Mouse (Mus musculus) heart, embryonic 15.5 days (tissue): ENCODE measurements around the gene Clca3a1. TPM values are rescaled to one million over a fixed set of nuclear protein-coding genes. Genes with fewer than 3 reads are reported as not detected.
A peak's percentile ranks its signal among the peaks of the same experiment; 100 is the strongest.
"Not testable (repeated sequence)": the region's sequence is repeated elsewhere in the genome, so short reads cannot be mapped to it uniquely, and the experiment has no call there.

Experiments used
- ATAC-seq: fragments of 200-750 bp; cut with Nextera tagmentation; replicated peaks from 2 replicates; pipeline ENCODE4 v1.8.0; 2017; ENCODE audit warnings: low read depth, moderate TSS enrichment; ENCODE audit not compliant: insufficient number of reproducible peaks, insufficient read depth, low FRiP score
- H3K27ac ChIP-seq: fragments of 300-500 bp; sonication (generic); 2 replicates; pipeline ENCODE4 v1.5.1; 2015; ENCODE audit warnings: mild to moderate bottlenecking, inconsistent platforms
- H3K27me3 ChIP-seq: fragments of 300-500 bp; sonication (generic); 2 replicates; pipeline ENCODE4 v1.6.1; 2015; ENCODE audit warnings: inconsistent platforms
- H3K36me3 ChIP-seq: fragments of 300-500 bp; sonication (generic); 2 replicates; pipeline ENCODE4 v1.6.1; 2015; ENCODE audit warnings: mild to moderate bottlenecking, inconsistent platforms
- H3K4me1 ChIP-seq: fragments of 300-500 bp; sonication (generic); replicated peaks from 2 replicates; pipeline ENCODE4 v1.6.1; 2015; ENCODE audit warnings: inconsistent platforms
- H3K4me2 ChIP-seq: fragments of 300-500 bp; sonication (generic); 2 replicates; pipeline ENCODE4 v1.6.1; 2015; ENCODE audit warnings: inconsistent platforms, mild to moderate bottlenecking, moderate library complexity
- H3K4me3 ChIP-seq: fragments of 300-500 bp; sonication (generic); 2 replicates; pipeline ENCODE4 v1.5.1; 2015; ENCODE audit warnings: mild to moderate bottlenecking, inconsistent platforms
- H3K9ac ChIP-seq: fragments of 300-500 bp; sonication (generic); 2 replicates; pipeline ENCODE4 v1.6.1; 2015; ENCODE audit warnings: mild to moderate bottlenecking, inconsistent platforms
- H3K9me3 ChIP-seq: fragments of 300-500 bp; sonication (generic); replicated peaks from 2 replicates; pipeline ENCODE4 v1.6.1; 2016; ENCODE audit warnings: inconsistent platforms
- WGBS: fragments of 180-500 bp; shearing (Covaris S2); methylation state at CpG from one replicate; pipeline ENCODE4 v1.1.7; 2015; ENCODE audit warnings: mixed read lengths; 5-methylcytosine and 5-hydroxymethylcytosine counted together
- polyA plus RNA-seq: library from polyadenylated mRNA; unstranded; fragments of >200 nt; fragmentation: Nextera tagmentation; extraction: Ambion mirVana; gene quantifications from 2 replicates; pipeline ENCODE4 v1.2.1, GENCODE M21; 2015

Clca3a1 gene
- 17.3 and 19.6 TPM in 2 replicates for polyA plus RNA-seq

DNA sequence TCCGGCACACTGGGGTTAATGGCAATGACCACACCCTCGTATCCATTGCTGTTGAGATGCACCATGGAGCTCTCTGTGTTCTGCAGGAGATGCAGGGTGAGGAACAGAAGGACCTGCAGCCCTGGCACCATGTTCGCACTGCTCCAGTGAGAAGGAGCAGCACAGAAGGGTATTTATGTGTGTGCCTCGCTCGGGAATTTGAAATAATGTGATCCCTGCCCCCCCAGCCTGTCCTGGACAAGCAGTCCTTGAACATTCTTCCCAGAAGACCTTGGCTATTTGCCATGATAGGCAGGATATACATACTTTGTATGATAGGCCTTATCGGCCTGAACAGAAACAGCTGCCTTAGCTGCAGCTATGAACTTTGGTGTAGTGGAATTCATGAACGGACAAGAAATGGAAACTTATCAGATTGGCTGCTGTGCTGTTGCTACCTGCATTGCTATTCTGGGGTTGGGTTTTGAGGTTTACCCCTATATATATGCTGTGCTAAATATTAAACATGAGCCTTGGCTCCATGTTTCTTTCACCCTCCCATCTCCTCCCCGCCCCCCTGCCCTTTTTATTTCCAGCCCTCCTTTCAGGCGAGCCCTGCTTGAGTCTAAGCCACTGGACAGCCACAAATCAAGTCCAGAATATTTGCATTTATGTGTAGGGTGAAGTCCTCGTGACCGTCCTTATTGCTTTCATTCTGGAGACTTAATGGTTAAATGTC is at the start of gene Clca3a1:
Gene Clca3a1, minus strand, starts transcription at position 386 of the 718 bp plus-strand sequence.
- Histone ChIP-seq H3K27ac (peak within 1 kb of the TSS; percentile 84), H3K4me2 (peak within 1 kb of the TSS; percentile 53), H3K9ac (0 out of 2 replicates have a peak within 1 kb of the TSS, but pooled peaks have one; percentile 14), H3K9me3 (no peaks in the 10 kb centered on the region), H3K4me3 (peak within 1 kb of the TSS; percentile 41), H3K27me3 (no peaks in the 10 kb centered on the region), H3K36me3 (peaks cover 4% of the 10 kb centered on the region; the same call in 1 of the 2 replicates), H3K4me1 (peaks cover 10% of the 10 kb centered on the region)
- 21% methylated on average over 11 of the region's 11 CpGs for WGBS
- peak; percentile 90 for ATAC-seq

- H3K27me3 ChIP-seq, H3K9ac ChIP-seq, H3K27ac ChIP-seq, H3K36me3 ChIP-seq, H3K4me1 ChIP-seq, H3K9me3 ChIP-seq, ATAC-seq, H3K4me3 ChIP-seq, H3K4me2 ChIP-seq: not testable (repeated sequence)
- whole genome bisulfite sequencing, result 58% methylated on average over 16 of the region's 17 CpGs
Observed at GRCm38 (mm10) chr3:144808153-144808925, 47.6 kb upstream of the Clca3a1 start.

DNA sequence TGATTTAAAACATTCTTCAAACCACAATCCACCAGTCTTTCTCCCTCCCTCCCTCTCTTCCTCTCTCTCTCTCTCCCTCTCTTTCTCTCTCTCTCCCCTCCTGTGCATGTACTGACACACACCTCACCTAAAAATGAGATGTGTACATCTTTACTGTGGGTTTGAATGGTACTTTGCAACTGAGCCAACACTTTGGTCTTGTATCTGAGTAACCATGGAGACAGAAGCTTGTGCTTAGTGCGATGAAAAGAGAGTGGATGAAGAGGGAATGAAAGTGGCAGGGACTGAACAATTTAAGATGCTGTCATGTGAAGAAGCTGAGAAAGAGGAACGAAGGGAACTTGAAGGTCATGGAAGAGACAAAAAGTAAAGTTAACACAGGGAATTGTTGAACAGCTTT is 45.8 kb upstream of the Clca3a1 start:
- H3K4me1 ChIP-seq, H3K9me3 ChIP-seq, H3K4me3 ChIP-seq, H3K27me3 ChIP-seq, H3K27ac ChIP-seq, H3K36me3 ChIP-seq, H3K9ac ChIP-seq, H3K4me2 ChIP-seq, ATAC-seq: not testable (repeated sequence)
- WGBS, result 49% methylated on average over 2 of the region's 2 CpGs

GRCm38 (mm10) chr3:144801861-144802260 is 41.1 kb upstream of the Clca3a1 start:
- 29% methylated on average over 8 of the region's 8 CpGs for WGBS
- Histone ChIP-seq H3K9ac (no peak overlapping the region), H3K4me1 (no peaks in the 10 kb centered on the region), H3K4me2 (no peak overlapping the region), H3K27me3 (no peaks in the 10 kb centered on the region), H3K27ac (no peak overlapping the region), H3K4me3 (no peak overlapping the region), H3K36me3 (no peaks in the 10 kb centered on the region), H3K9me3 (no peaks in the 10 kb centered on the region)
- ATAC-seq, result no peak

DNA sequence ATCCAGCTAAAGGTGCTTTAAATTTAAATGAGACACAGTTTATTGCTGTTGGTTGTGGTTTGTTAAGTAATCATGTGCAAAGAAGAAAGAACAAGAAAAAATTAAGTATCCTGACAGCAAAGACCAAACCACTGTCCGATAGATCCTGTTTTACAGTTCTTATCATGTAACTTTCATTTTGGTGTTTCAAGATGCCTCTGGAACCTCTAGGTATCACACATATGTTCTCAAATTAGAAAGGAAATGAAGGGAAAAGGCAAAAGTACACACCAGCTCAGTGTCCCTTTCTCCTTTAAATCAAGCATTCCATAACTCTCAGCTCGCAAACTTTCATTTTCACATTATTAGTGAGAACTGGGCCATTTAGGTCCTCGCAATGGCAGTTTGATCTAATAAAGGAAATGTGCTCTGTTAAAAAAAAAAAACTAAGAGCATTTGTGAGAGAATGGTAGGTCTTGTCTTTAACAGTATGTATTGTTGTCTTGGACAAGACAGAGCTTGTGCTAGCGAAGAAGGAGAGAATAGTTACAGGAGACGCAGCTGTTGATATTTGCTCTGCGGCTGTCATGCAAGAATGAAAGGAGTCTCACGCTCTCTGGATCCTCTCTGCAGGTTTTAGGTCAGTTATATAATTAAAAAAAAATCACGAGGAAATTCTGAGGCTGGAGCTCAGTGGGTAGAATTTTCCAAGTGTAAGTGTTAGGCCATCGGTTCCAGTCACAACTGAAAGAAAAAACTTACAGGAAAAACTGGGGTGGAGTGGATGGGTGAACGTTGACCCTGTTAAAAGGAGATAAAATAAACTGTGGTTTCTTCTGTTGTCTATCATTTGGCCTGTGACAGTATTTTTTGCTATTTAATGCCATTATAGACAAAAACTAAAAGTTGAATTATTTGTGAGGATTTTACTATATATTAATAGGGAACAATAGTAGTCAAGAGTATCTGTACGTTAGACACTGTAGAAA is 24.7 kb upstream of the Clca3a1 start:
- 77% methylated on average over 11 of the region's 11 CpGs for WGBS

GRCm38 (mm10) chr3:144765161-144765560 is 4.4 kb upstream of the Clca3a1 start:
- no peaks in the 10 kb centered on the region for H3K27me3 ChIP-seq
- no peak overlapping the region for H3K27ac ChIP-seq
- ATAC-seq, result no peak
- H3K4me3 ChIP-seq, result no peak overlapping the region
- H3K9ac ChIP-seq, result no peak overlapping the region
- no peaks in the 10 kb centered on the region for H3K9me3 ChIP-seq
- H3K36me3 ChIP-seq, result no peaks in the 10 kb centered on the region
- H3K4me1 ChIP-seq, result peaks cover 8% of the 10 kb centered on the region
- no peak overlapping the region for H3K4me2 ChIP-seq
- WGBS, result 81% methylated on average over 4 of the region's 4 CpGs

More for the DNA sequence above, 24.7 kb upstream of the Clca3a1 start:
- no peak overlapping the region for H3K4me2 ChIP-seq
- no peak overlapping the region for H3K27ac ChIP-seq
- H3K27me3 ChIP-seq, result no peaks in the 10 kb centered on the region
- no peak overlapping the region for H3K9ac ChIP-seq
- H3K36me3 ChIP-seq, result no peaks in the 10 kb centered on the region
- H3K4me1 ChIP-seq, result no peaks in the 10 kb centered on the region
- no peak overlapping the region for H3K4me3 ChIP-seq
- ATAC-seq, result no peak
- no peaks in the 10 kb centered on the region for H3K9me3 ChIP-seq

DNA sequence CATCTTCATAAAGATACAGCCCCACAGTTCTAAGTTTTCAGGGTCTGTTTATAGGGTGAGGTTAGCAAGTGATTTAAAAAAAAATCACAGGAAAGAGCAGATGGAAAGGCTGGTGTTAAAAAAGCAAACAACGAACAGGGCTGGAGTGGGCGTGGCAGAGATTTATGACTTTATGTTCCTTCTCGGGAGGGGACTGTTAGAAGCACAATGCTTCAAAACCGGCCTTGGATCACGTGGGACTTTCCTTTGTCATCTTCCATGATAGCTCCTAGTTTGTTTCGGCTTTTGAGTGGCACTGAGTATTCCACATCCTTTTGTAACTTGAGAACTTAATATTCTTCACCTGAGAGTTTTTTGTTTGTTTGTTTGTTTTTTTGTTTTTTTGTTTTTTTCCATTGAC is 677 bp upstream of the Clca3a1 start:
- Histone ChIP-seq H3K4me3 (0 out of 2 replicates have a peak overlapping the region, but pooled peaks have one; percentile 41), H3K9ac (no peak overlapping the region), H3K4me1 (peaks cover 10% of the 10 kb centered on the region), H3K9me3 (no peaks in the 10 kb centered on the region), H3K4me2 (peak overlapping the region; percentile 53), H3K36me3 (no peaks in the 10 kb centered on the region), H3K27ac (peak overlapping the region; percentile 84), H3K27me3 (no peaks in the 10 kb centered on the region)
- no peak for ATAC-seq
- 55% methylated on average over 6 of the region's 6 CpGs for WGBS

GRCm38 (mm10) chr3:144759719-144760118 is 1.1 kb downstream of the Clca3a1 start:
- Histone ChIP-seq H3K9me3 (no peaks in the 10 kb centered on the region), H3K27me3 (no peaks in the 10 kb centered on the region), H3K4me2 (peak overlapping the region; percentile 53), H3K4me1 (peaks cover 10% of the 10 kb centered on the region), H3K4me3 (peak overlapping the region; percentile 41), H3K27ac (peak overlapping the region; percentile 84; the same call in 1 of the 2 replicates), H3K36me3 (peaks cover 8% of the 10 kb centered on the region; the same call in 1 of the 2 replicates), H3K9ac (no peak overlapping the region)
- 55% methylated on average over 3 of the region's 3 CpGs for WGBS
- no peak for ATAC-seq

- peaks cover 13% of the 10 kb centered on the region; the same call in 1 of the 2 replicates for H3K36me3 ChIP-seq
- not testable (repeated sequence) for H3K4me3 ChIP-seq, H3K27me3 ChIP-seq, H3K4me2 ChIP-seq, H3K4me1 ChIP-seq, ATAC-seq, H3K9ac ChIP-seq, H3K27ac ChIP-seq, H3K9me3 ChIP-seq
- 83% methylated on average over 8 of the region's 8 CpGs for WGBS
Observed at GRCm38 (mm10) chr3:144756103-144756502, 4.7 kb downstream of the Clca3a1 start.

GRCm38 (mm10) chr3:144753120-144753519 is 7.7 kb downstream of the Clca3a1 start:
- no peak for ATAC-seq
- no peak overlapping the region for H3K27ac ChIP-seq
- no peaks in the 10 kb centered on the region for H3K4me1 ChIP-seq
- H3K27me3 ChIP-seq, result no peaks in the 10 kb centered on the region
- H3K4me3 ChIP-seq, result no peak overlapping the region
- 4% methylated on average over 2 of the region's 2 CpGs for WGBS
- H3K4me2 ChIP-seq, result no peak overlapping the region
- no peak overlapping the region for H3K9ac ChIP-seq
- no peaks in the 10 kb centered on the region for H3K9me3 ChIP-seq
- peaks cover 13% of the 10 kb centered on the region; the same call in 1 of the 2 replicates for H3K36me3 ChIP-seq
